In genomic region chr7:112374035-112374434, GRCm38 (mm10) we compare ENCODE assay signal across 15 mouse cellular contexts. TPM values are rescaled to one million over a fixed set of nuclear protein-coding genes. Genes with fewer than 3 reads are reported as not detected.
A peak's percentile ranks its signal among the peaks of the same experiment; 100 is the strongest.
DNase-seq lines count a peak whose midpoint lies in the region; ATAC-seq lines count a peak whose summit lies in the region.
"Had no signal": no experiment of that assay in that cellular context is flagged by ENCODE, and none has a peak within 500 bp of the region (broad histone marks: within the 10 kb centered on the region; RNA-seq: fewer than 3 reads in every experiment).

No protein-coding gene starts in this region.

- H3K4me1 ChIP-seq in intestine, embryonic 14.5 days (replicated peaks; ENCODE audit: control insufficient read depth, insufficient read depth, low read length): peaks cover 18% of the 10 kb centered on the region
- H3K4me1 ChIP-seq: midbrain, embryonic 15.5 days had no signal

- no peaks in the 10 kb centered on the region for H3K9me3 ChIP-seq in intestine, embryonic 14.5 days (ENCODE audit: control insufficient read depth, low read length)
- H3K9me3 ChIP-seq: heart, embryonic 12.5 days; lung, embryonic 15.5 days; midbrain, embryonic 15.5 days had no signal

- H3K27me3 ChIP-seq in intestine, embryonic 14.5 days (replicated peaks; ENCODE audit: control insufficient read depth, insufficient read depth, low read length): no peaks in the 10 kb centered on the region
- H3K27me3 ChIP-seq: heart, embryonic 12.5 days; lung, embryonic 15.5 days; midbrain, embryonic 15.5 days had no signal

- 73% methylated on average over 5 of the region's 5 CpGs for WGBS in intestine, embryonic 14.5 days

- no peak overlapping the region for H3K4me3 ChIP-seq in intestine, embryonic 14.5 days (ENCODE audit: low read depth, low read length)
- H3K4me3 ChIP-seq: heart, embryonic 12.5 days; lung, embryonic 15.5 days; midbrain, embryonic 15.5 days had no signal

- no peak overlapping the region for H3K9ac ChIP-seq in intestine, embryonic 14.5 days (ENCODE audit: low read length)
- H3K9ac ChIP-seq: heart, embryonic 12.5 days; lung, embryonic 15.5 days; midbrain, embryonic 15.5 days had no signal

- no peak overlapping the region for H3K27ac ChIP-seq in intestine, embryonic 14.5 days (ENCODE audit: low read depth)
- H3K27ac ChIP-seq: lung, embryonic 15.5 days; midbrain, embryonic 15.5 days had no signal

- H3K36me3 ChIP-seq in intestine, embryonic 14.5 days (ENCODE audit: control insufficient read depth, insufficient read depth, low read length): no peaks in the 10 kb centered on the region
- H3K36me3 ChIP-seq: lung, embryonic 15.5 days; midbrain, embryonic 15.5 days had no signal

- peak; percentile 7 for DNase-seq in A20 (ENCODE audit: low read depth, low spot score)
- no peak for DNase-seq in intestine, embryonic 14.5 days (ENCODE audit: low spot score)
- DNase-seq in kidney, adult 9 months: peak; percentile 96
- peak; percentile 88 to 93 for DNase-seq in kidney, postnatal 36 days
- DNase-seq in cerebellum, adult 11 months: no peak
- DNase-seq in cerebellum, adult 18-20 months: no peak
- DNase-seq: adrenal gland, postnatal 36 days; cerebellum, postnatal 14 days; embryo, embryonic 11 days; heart, postnatal 4 days; thymus, postnatal 25 days had no signal

- H3K4me2 ChIP-seq in intestine, embryonic 14.5 days (ENCODE audit: low read length): no peak overlapping the region
- H3K4me2 ChIP-seq: heart, embryonic 12.5 days; lung, embryonic 15.5 days; midbrain, embryonic 15.5 days had no signal

- peak; percentile 28 for ATAC-seq in intestine, embryonic 14.5 days (replicated peaks; ENCODE audit: low FRiP score, low TSS enrichment, low read depth)
- no peak for ATAC-seq in megakaryocyte progenitor cell, adult 5-6 weeks (replicated peaks; ENCODE audit: poor library complexity)
- ATAC-seq: midbrain, embryonic 15.5 days had no signal

RNA-seq across cellular contexts. Expression of gene Parva, which starts 53.3 kb away (rescaled TPM):
- polyA plus RNA-seq in intestine, embryonic 14.5 days (2014; fragmentation: Nextera tagmentation; extraction: Ambion mirVana): 102 and 114 TPM in 2 replicates
- not detected in 2 replicates for total RNA-seq in megakaryocyte progenitor cell, adult 5-6 weeks (2015)
- total RNA-seq in megakaryocyte progenitor cell, adult 5-6 weeks (2017): not detected in 2 replicates

Comparison
In these comparisons a context has a peak if more than half of its experiments do, and no peak if none do; other contexts are left out.
1. DNase-seq: peak in A20 (single experiment), kidney, adult 9 months (single experiment) and kidney, postnatal 36 days (2 of 2); none in intestine, embryonic 14.5 days (single experiment), cerebellum, adult 11 months (single experiment) and cerebellum, adult 18-20 months (0 of 2).